Mouse (Mus musculus): Measurements from ENCODE around the gene Eid3.
A peak's percentile ranks its signal among the peaks of the same experiment; 100 is the strongest.

GRCm38 (mm10) chr10:82868418-82869086 is 2.1 kb downstream of the Eid3 start:
- no peak for TF ChIP-seq EP300 (IDR thresholded peaks at IDR 0.05; ENCODE audit: low read length)
- no peak for TF ChIP-seq CTCF (conservative IDR thresholded peaks at IDR 0.05 in 1 of 2, IDR thresholded peaks at IDR 0.05 in 1 of 2; ENCODE audit: low read depth in 2 of 2, low read length in 2 of 2)
- TF ChIP-seq BHLHE40 (IDR thresholded peaks at IDR 0.05; ENCODE audit: low read depth, low read length), result peak; percentile 88
- TF ChIP-seq NELFE (IDR thresholded peaks at IDR 0.05; ENCODE audit: low read depth, low read length), result no peak
- TF ChIP-seq RAD21 (IDR thresholded peaks at IDR 0.05; ENCODE audit: low read depth, low read length), result no peak
- TF ChIP-seq RCOR1 (conservative IDR thresholded peaks at IDR 0.05; ENCODE audit: low read depth, low read length), result peak; percentile 50; the same call in 1 of the 2 replicates
- TF ChIP-seq ZMIZ1 (IDR thresholded peaks at IDR 0.05; ENCODE audit: low read depth, low read length), result no peak
- no peak for TF ChIP-seq GABPA (IDR thresholded peaks at IDR 0.05; ENCODE audit: insufficient replicate concordance, low read depth, low read length)
- TF ChIP-seq MAZ (IDR thresholded peaks at IDR 0.05; ENCODE audit: low read depth, low read length), result no peak
- no peak for TF ChIP-seq POLR2A (IDR thresholded peaks at IDR 0.05; ENCODE audit: low read depth, low read length)
- TF ChIP-seq ZC3H11A (IDR thresholded peaks at IDR 0.05; ENCODE audit: low read depth, low read length), result no peak
- no peak for TF ChIP-seq JUN (IDR thresholded peaks at IDR 0.05; ENCODE audit: insufficient read depth, low read depth, low read length)
